Mouse (Mus musculus): ENCODE results near the gene Ell.
A peak's percentile ranks its signal among the peaks of the same experiment; 100 is the strongest.

Ell gene

GRCm38 (mm10) chr8:70539077-70539813, at the start of gene Ell:
Gene Ell, plus strand, starts transcription at chr8:70539457.
- DNase-seq (ENCODE audit: low read depth): peak; percentile 100

- no peak for DNase-seq (ENCODE audit: low read depth)
These were observed 49.7 kb upstream of the Ell start for GRCm38 (mm10) chr8:70489576-70489975.

- DNase-seq (ENCODE audit: low read depth): no peak
These were observed 49.0 kb upstream of the Ell start for GRCm38 (mm10) chr8:70490061-70490879.

GRCm38 (mm10) chr8:70490880-70491495, 48.3 kb upstream of the Ell start:
- DNase-seq (ENCODE audit: low read depth): no peak

- no peak for DNase-seq (ENCODE audit: low read depth)
These were observed 46.3 kb upstream of the Ell start, which contains the start of gene Crlf1 for GRCm38 (mm10) chr8:70492664-70493640. Gene Crlf1, plus strand, starts transcription at chr8:70493158.

- DNase-seq (ENCODE audit: low read depth): no peak
These were observed 45.4 kb upstream of the Ell start for GRCm38 (mm10) chr8:70493692-70494415.

- no peak for DNase-seq (ENCODE audit: low read depth)
These were observed 44.8 kb upstream of the Ell start for GRCm38 (mm10) chr8:70494416-70494945.

- DNase-seq (ENCODE audit: low read depth): no peak
These were observed 44.1 kb upstream of the Ell start for GRCm38 (mm10) chr8:70495001-70495770.

GRCm38 (mm10) chr8:70495771-70496062, 43.5 kb upstream of the Ell start:
- DNase-seq (ENCODE audit: low read depth): no peak

GRCm38 (mm10) chr8:70500386-70501301, 38.6 kb upstream of the Ell start:
- DNase-seq (ENCODE audit: low read depth): peak; percentile 75

GRCm38 (mm10) chr8:70501820-70502529, 37.3 kb upstream of the Ell start:
- no peak for DNase-seq (ENCODE audit: low read depth)

- DNase-seq (ENCODE audit: low read depth): no peak
These were observed 36.7 kb upstream of the Ell start for GRCm38 (mm10) chr8:70502540-70502939.

GRCm38 (mm10) chr8:70503062-70503750, 36.1 kb upstream of the Ell start:
- DNase-seq (ENCODE audit: low read depth): no peak

- DNase-seq (ENCODE audit: low read depth): no peak
These were observed 35.0 kb upstream of the Ell start for GRCm38 (mm10) chr8:70504291-70504716.

GRCm38 (mm10) chr8:70504851-70505250, 34.4 kb upstream of the Ell start:
- DNase-seq (ENCODE audit: low read depth): peak; percentile 83

GRCm38 (mm10) chr8:70505698-70506327, 33.4 kb upstream of the Ell start:
- DNase-seq (ENCODE audit: low read depth): no peak
